Mouse (Mus musculus) ovary, adult 10 weeks (tissue): Measurements from ENCODE around the gene Mrto4. TPM values are rescaled to one million over a fixed set of nuclear protein-coding genes. Genes with fewer than 3 reads are reported as not detected.

Experiments
- polyA plus RNA-seq: library from polyadenylated mRNA; stranded (reverse); fragments of 350-450 nt; fragmentation: Illumina TruSeq; extraction: RNeasy Lipid Tissue Mini Kit (QIAGEN cat#74804); gene quantifications from one replicate; pipeline ENCODE4 v1.2.3, GENCODE M21; 2014

Mrto4 gene
- 24.3 TPM for polyA plus RNA-seq

DNA sequence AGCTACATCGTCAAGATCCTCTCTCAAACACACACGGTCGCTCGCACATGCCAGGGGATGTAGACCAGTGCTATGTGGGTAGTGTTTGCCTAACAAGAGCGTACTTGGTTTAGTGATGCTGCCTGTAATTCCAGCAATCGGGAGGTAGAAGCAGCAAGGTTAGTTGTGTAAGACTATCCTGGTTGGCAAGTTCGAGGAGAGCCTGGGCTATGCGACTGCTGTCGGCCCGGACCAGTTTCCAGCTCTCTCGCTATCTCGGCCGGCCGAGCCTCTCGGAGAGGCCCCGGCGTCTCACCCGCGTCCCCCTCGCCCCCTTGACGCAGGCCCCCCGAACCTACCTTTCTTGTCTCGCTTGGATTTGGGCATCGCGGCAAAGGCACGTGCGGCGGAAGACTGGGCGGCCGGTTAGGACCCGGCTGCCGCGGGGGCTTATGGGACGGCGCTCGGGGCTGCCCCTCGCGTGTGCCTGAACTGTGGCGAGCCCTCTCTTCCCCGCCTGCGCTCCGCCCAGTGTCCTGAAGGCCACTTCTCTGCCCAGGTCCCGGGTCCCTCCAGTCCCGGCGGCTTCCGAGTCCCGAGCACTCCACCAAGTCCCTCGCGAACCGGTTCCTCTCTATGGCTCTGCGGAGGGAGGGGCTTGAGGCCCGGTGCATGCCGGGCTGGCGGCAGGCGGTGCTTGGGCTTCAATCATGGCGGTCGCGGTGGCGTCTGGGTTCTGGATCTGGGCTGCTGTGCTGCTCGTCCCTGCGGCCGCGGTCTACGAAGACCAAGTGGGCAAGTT lies at the start of gene Mrto4, which contains the start of the genes Emc1 and Ubr4:
Gene Mrto4 (minus strand): TSS at position 646 of the 781 bp plus-strand sequence.
Gene Emc1 (plus strand): TSS at position 657 of the 781 bp plus-strand sequence.
Gene Ubr4 (plus strand): TSS at position 679 of the 781 bp plus-strand sequence.

DNA sequence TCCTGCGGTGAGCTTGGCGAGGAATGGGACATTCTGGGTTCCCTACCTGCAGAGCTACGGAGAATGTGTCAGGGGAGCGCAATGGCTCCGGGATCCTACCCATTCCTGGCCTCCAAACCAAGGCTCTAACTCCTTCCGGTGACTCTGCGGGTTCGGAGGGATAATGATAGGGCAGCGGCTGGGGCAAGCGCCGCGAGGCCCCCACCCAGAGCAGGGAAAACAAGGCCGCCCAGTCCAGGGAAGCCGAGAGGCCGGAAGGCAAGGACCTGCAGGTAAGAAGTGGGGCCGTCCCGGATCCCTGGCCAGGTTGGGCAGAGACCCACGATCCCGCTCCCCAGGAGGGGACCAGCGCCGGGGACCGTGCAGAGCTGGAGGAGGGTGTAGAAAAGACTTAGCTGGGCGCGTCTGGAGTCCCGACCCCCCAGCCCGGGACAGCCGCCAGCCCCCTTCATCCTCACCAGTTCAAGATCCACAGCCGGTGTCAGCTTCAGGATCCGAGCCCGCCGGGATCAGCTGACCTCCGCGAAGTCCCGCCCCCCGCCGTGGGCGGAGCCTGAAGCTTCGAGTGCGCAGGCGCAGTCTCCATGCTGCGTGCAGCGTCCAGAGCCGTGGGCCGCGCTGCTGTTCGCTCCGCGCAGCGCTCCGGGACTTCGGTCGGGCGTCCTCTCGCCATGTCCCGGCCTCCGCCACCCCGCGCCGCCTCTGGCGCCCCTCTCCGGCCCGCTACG lies 42.0 kb downstream of the Mrto4 start, which contains the start of the genes Pqlc2 and Akr7a5:
Gene Pqlc2 (minus strand): TSS at position 538 of the 728 bp plus-strand sequence.
Gene Akr7a5 (plus strand): TSS at position 574 of the 728 bp plus-strand sequence.

Other genes starting within 250 kb of the Mrto4 start
- 158 TPM for gene Minos1, start 221.5 kb downstream of the Mrto4 start, polyA plus RNA-seq
- 47.8 TPM for gene Capzb, start 159.7 kb downstream of the Mrto4 start, polyA plus RNA-seq
- 0.57 TPM for gene Pqlc2, start 41.9 kb downstream of the Mrto4 start, polyA plus RNA-seq
- gene Akr7a5, start 41.8 kb downstream of the Mrto4 start, polyA plus RNA-seq, result 1.1 TPM
- gene Emc1, start within 50 bp of the Mrto4 start, polyA plus RNA-seq, result 10.3 TPM
- 3.2 TPM for gene Ubr4, start within 50 bp of the Mrto4 start, polyA plus RNA-seq
- gene Iffo2, start 178.0 kb upstream of the Mrto4 start, polyA plus RNA-seq, result 5.8 TPM